Mouse (Mus musculus) MEL (cell line): ENCODE results near the gene Stra8. TPM values are rescaled to one million over a fixed set of nuclear protein-coding genes. Genes with fewer than 3 reads are reported as not detected.

Experiments
- DNase-seq: peaks from one replicate; pipeline ENCODE4 v3.0.0; 2011; ENCODE audit warnings: low read depth, low spot score
- H3K27ac ChIP-seq: 2 replicates; pipeline ENCODE4 v1.5.1; 2012; ENCODE audit warnings: low read depth, mild to moderate bottlenecking, control low read depth, low read length, moderate library complexity; ENCODE audit not compliant: control insufficient read depth
- H3K27me3 ChIP-seq, 2 experiments: fragments of 150-350 bp in 1 of 2; sonication (generic) in 1 of 2; 2 replicates each; pipeline ENCODE4 v1.6.1; 2012; ENCODE audit warnings: low read length in 2 of 2, mild to moderate bottlenecking in 2 of 2, improper control_type of control experiment in 1 of 2, moderate library complexity in 1 of 2; ENCODE audit not compliant: insufficient read depth in 2 of 2, control insufficient read depth in 1 of 2
- H3K36me3 ChIP-seq, 2 experiments: 2 replicates each; pipeline ENCODE4 v1.6.1; 2012 to 2014; ENCODE audit warnings: low read length in 2 of 2, improper control_type of control experiment in 1 of 2, inconsistent platforms in 1 of 2, mild to moderate bottlenecking in 1 of 2; ENCODE audit not compliant: insufficient read depth in 2 of 2, control insufficient read depth in 1 of 2
- H3K4me1 ChIP-seq, 2 experiments: fragments of 150-350 bp in 1 of 2; sonication (generic) in 1 of 2; 2 replicates each; pipeline ENCODE4 v1.6.1; 2012; ENCODE audit warnings: low read length in 2 of 2, improper control_type of control experiment in 1 of 2, mild to moderate bottlenecking in 1 of 2; ENCODE audit not compliant: insufficient read depth in 2 of 2, control insufficient read depth in 1 of 2
- H3K4me3 ChIP-seq, 2 experiments: fragments of 150-350 bp in 1 of 2; sonication (generic) in 1 of 2; 2 replicates each; pipeline ENCODE4 v1.5.1; 2012; ENCODE audit warnings: low read depth in 2 of 2, low read length in 2 of 2, mild to moderate bottlenecking in 2 of 2, moderate library complexity in 2 of 2, control low read depth in 1 of 2, improper control_type of control experiment in 1 of 2; ENCODE audit not compliant: control insufficient read depth in 1 of 2, insufficient read depth in 1 of 2
- H3K79me2 ChIP-seq: 2 replicates; pipeline ENCODE4 v1.6.1; 2012; ENCODE audit warnings: mild to moderate bottlenecking, low read length, moderate library complexity; ENCODE audit not compliant: control insufficient read depth, poor library complexity, insufficient read depth
- H3K9ac ChIP-seq: 2 replicates; pipeline ENCODE4 v1.6.1; 2012; ENCODE audit warnings: low read depth, mild to moderate bottlenecking, control low read depth, low read length, moderate library complexity; ENCODE audit not compliant: control insufficient read depth, poor library complexity, severe bottlenecking
- H3K9me3 ChIP-seq: fragments of 150-350 bp; sonication (generic); replicated peaks from 2 replicates; pipeline ENCODE4 v1.6.1; 2012; ENCODE audit warnings: mild to moderate bottlenecking, low read length, improper control_type of control experiment, moderate library complexity; ENCODE audit not compliant: insufficient read depth
- BHLHE40 ChIP-seq: IDR thresholded peaks from 2 replicates; pipeline ENCODE4 v1.6.1; 2012; ENCODE audit warnings: low read depth, mild to moderate bottlenecking, inconsistent platforms, low read length, improper control_type of control experiment, borderline replicate concordance
- CHD1 ChIP-seq: IDR thresholded peaks from 2 replicates; pipeline ENCODE4 v1.6.1; 2012; ENCODE audit warnings: low read depth, mild to moderate bottlenecking, inconsistent platforms, low read length, improper control_type of control experiment
- CHD2 ChIP-seq: IDR thresholded peaks from 2 replicates; pipeline ENCODE4 v1.6.1; 2011; ENCODE audit warnings: low read length, improper control_type of control experiment
- CTCF ChIP-seq, 3 experiments: IDR thresholded peaks in 2 of 3; conservative IDR thresholded peaks in 1 of 3; 2 replicates each; pipeline ENCODE4 v1.5.1; 2011 to 2012; ENCODE audit warnings: low read length in 3 of 3, low read depth in 2 of 3, mild to moderate bottlenecking in 2 of 3, improper control_type of control experiment in 1 of 3, inconsistent platforms in 1 of 3, mixed read lengths in 1 of 3, moderate library complexity in 1 of 3; ENCODE audit not compliant: control insufficient read depth in 1 of 3, insufficient read depth in 1 of 3, poor library complexity in 1 of 3, severe bottlenecking in 1 of 3
- E2F4 ChIP-seq: IDR thresholded peaks from 2 replicates; pipeline ENCODE4 v1.6.1; 2011; ENCODE audit warnings: low read depth, low read length, improper control_type of control experiment, borderline replicate concordance
- ELF1 ChIP-seq: IDR thresholded peaks from 2 replicates; pipeline ENCODE4 v1.6.1; 2014; ENCODE audit warnings: low read depth, mild to moderate bottlenecking, inconsistent platforms, low read length, improper control_type of control experiment, moderate library complexity
- EP300 ChIP-seq, 2 experiments: IDR thresholded peaks; 2 replicates each; pipeline ENCODE4 v1.6.1; 2011; ENCODE audit warnings: improper control_type of control experiment in 2 of 2, low read length in 2 of 2, low read depth in 1 of 2, mild to moderate bottlenecking in 1 of 2
- ETS1 ChIP-seq: IDR thresholded peaks from 2 replicates; pipeline ENCODE4 v1.6.1; 2012; ENCODE audit warnings: low read depth, mild to moderate bottlenecking, inconsistent platforms, low read length, improper control_type of control experiment, moderate library complexity
- GABPA ChIP-seq: IDR thresholded peaks from 2 replicates; pipeline ENCODE4 v1.6.1; 2012; ENCODE audit warnings: low read depth, mild to moderate bottlenecking, inconsistent platforms, low read length, improper control_type of control experiment, moderate library complexity
- GATA1 ChIP-seq: IDR thresholded peaks from 2 replicates; pipeline ENCODE4 v1.6.1; 2011; ENCODE audit warnings: low read depth, low read length, improper control_type of control experiment
- HCFC1 ChIP-seq: IDR thresholded peaks from 2 replicates; pipeline ENCODE4 v1.6.1; 2012; ENCODE audit warnings: low read depth, mild to moderate bottlenecking, inconsistent platforms, low read length, improper control_type of control experiment, moderate library complexity
- JUND ChIP-seq: IDR thresholded peaks from 2 replicates; pipeline ENCODE4 v1.6.1; 2011; ENCODE audit warnings: low read depth, mild to moderate bottlenecking, improper control_type of control experiment, low read length
- KAT2A ChIP-seq: conservative IDR thresholded peaks from 2 replicates; pipeline ENCODE4 v1.6.1; 2012; ENCODE audit warnings: low read depth, low read length, improper control_type of control experiment, inconsistent platforms
- MAFK ChIP-seq: IDR thresholded peaks from 2 replicates; pipeline ENCODE4 v1.6.1; 2011; ENCODE audit warnings: low read depth, mild to moderate bottlenecking, low read length, improper control_type of control experiment, borderline replicate concordance
- MAZ ChIP-seq: IDR thresholded peaks from 2 replicates; pipeline ENCODE4 v1.6.1; 2012; ENCODE audit warnings: low read depth, mild to moderate bottlenecking, inconsistent platforms, low read length, improper control_type of control experiment
- MEF2A ChIP-seq: IDR thresholded peaks from 2 replicates; pipeline ENCODE4 v1.6.1; 2014; ENCODE audit warnings: low read depth, mild to moderate bottlenecking, inconsistent platforms, low read length, improper control_type of control experiment; ENCODE audit not compliant: poor library complexity, insufficient replicate concordance, severe bottlenecking; ENCODE audit errors: extremely low read depth
- MXI1 ChIP-seq: IDR thresholded peaks from 2 replicates; pipeline ENCODE4 v1.6.1; 2011; ENCODE audit warnings: mild to moderate bottlenecking, low read depth, low read length, improper control_type of control experiment
- MYC ChIP-seq: IDR thresholded peaks from 2 replicates; pipeline ENCODE4 v1.6.1; 2011; ENCODE audit warnings: low read depth, mild to moderate bottlenecking, low read length, improper control_type of control experiment, moderate library complexity
- POLR2A ChIP-seq, 2 experiments: IDR thresholded peaks; 2 replicates each; pipeline ENCODE4 v1.6.1; 2011 to 2012; ENCODE audit warnings: low read length in 2 of 2, mild to moderate bottlenecking in 2 of 2, control low read depth in 1 of 2, improper control_type of control experiment in 1 of 2, low read depth in 1 of 2, moderate library complexity in 1 of 2; ENCODE audit not compliant: control insufficient read depth in 1 of 2, insufficient read depth in 1 of 2, poor library complexity in 1 of 2
- POLR2AphosphoS5 ChIP-seq: IDR thresholded peaks from 2 replicates; pipeline ENCODE4 v1.6.1; 2012; ENCODE audit warnings: low read depth, borderline replicate concordance, mild to moderate bottlenecking, inconsistent platforms, low read length, moderate library complexity, mixed read lengths
- RAD21 ChIP-seq: IDR thresholded peaks from 2 replicates; pipeline ENCODE4 v1.6.1; 2011; ENCODE audit warnings: mild to moderate bottlenecking, low read depth, low read length, improper control_type of control experiment
- RCOR1 ChIP-seq: IDR thresholded peaks from 2 replicates; pipeline ENCODE4 v1.6.1; 2012; ENCODE audit warnings: low read depth, mild to moderate bottlenecking, inconsistent platforms, low read length, improper control_type of control experiment
- SIN3A ChIP-seq: IDR thresholded peaks from 2 replicates; pipeline ENCODE4 v1.6.1; 2012; ENCODE audit warnings: low read length, improper control_type of control experiment, inconsistent platforms
- SMC3 ChIP-seq: IDR thresholded peaks from 2 replicates; pipeline ENCODE4 v1.6.1; 2011; ENCODE audit warnings: low read depth, low read length, improper control_type of control experiment
- TAL1 ChIP-seq: IDR thresholded peaks from 2 replicates; pipeline ENCODE4 v1.6.1; 2012; ENCODE audit warnings: mild to moderate bottlenecking, inconsistent platforms, low read length, moderate library complexity, mixed read lengths
- UBTF ChIP-seq: IDR thresholded peaks from 2 replicates; pipeline ENCODE4 v1.6.1; 2012; ENCODE audit warnings: low read depth, mild to moderate bottlenecking, inconsistent platforms, low read length, improper control_type of control experiment, moderate library complexity, borderline replicate concordance; ENCODE audit not compliant: insufficient read depth
- USF2 ChIP-seq, 2 experiments: IDR thresholded peaks; 2 replicates each; pipeline ENCODE4 v1.6.1; 2011 to 2012; ENCODE audit warnings: improper control_type of control experiment in 2 of 2, low read length in 2 of 2, borderline replicate concordance in 1 of 2, inconsistent platforms in 1 of 2, low read depth in 1 of 2, mild to moderate bottlenecking in 1 of 2; ENCODE audit not compliant: insufficient read depth in 1 of 2
- ZMIZ1 ChIP-seq: IDR thresholded peaks from 2 replicates; pipeline ENCODE4 v1.6.1; 2012; ENCODE audit warnings: low read depth, mild to moderate bottlenecking, inconsistent platforms, low read length, improper control_type of control experiment, moderate library complexity
- ZNF384 ChIP-seq: IDR thresholded peaks from 2 replicates; pipeline ENCODE4 v1.6.1; 2012; ENCODE audit warnings: low read depth, mild to moderate bottlenecking, inconsistent platforms, low read length, improper control_type of control experiment
- polyA plus RNA-seq, 2 experiments: library from polyadenylated mRNA; stranded (reverse) in 1 of 2; unstranded in 1 of 2; fragments of >175 nt in 1 of 2; fragments of >200 nt in 1 of 2; gene quantifications; 2 replicates each; pipeline versions ENCODE4 v1.2.1 to v1.2.4; 2012; ENCODE audit warnings: low replicate concordance in 2 of 2, low read depth in 1 of 2; ENCODE audit not compliant: insufficient read length in 2 of 2, insufficient read depth in 1 of 2, missing spikeins in 1 of 2
- total RNA-seq: library from RNA; depleted of rRNA; stranded (reverse); fragments of 300-350 nt; gene quantifications from 2 replicates; pipeline ENCODE4 v1.2.3, GENCODE M21; 2012

Stra8 gene
- total and polyA plus RNA-seq, 3 experiments: not detected

DNA sequence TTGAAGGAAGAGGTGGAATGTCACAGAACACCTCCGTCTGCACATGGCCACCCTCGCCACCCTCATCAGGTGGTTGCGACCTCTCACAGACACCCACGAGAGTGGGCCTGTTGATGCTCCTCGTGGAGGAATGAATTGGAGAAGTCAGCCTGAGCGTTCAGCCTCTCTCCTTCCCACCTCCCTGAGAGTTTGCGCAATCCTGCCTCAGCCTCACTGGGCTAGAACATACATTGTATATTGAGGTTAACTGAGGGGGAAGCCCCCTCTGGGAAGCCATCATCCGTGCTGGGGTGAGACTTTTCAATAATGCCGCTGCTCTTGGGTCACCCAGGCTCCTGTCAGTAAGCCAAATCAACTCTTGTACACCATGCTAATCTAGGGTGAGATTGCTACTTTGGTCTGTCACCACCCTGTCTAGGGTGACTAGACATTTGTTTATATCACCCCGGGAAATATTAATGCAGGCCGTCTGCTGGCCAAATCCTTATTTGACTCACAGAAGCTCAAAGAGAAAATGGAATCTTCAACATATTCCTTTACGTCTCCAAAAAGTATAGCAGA is 67.2 kb downstream of the Stra8 start:
- Histone ChIP-seq H3K27ac (no peak overlapping the region), H3K4me1 (peaks cover 2 to 11% of the 10 kb centered on the region in 2 experiments; a peak in 2 of 4 replicates), H3K9me3 (no peaks in the 10 kb centered on the region), H3K27me3 (no peaks in the 10 kb centered on the region), H3K79me2 (no peaks in the 10 kb centered on the region; the same call in 1 of the 2 replicates), H3K4me3 (peak overlapping the region; percentile 31 to 61; a peak in 3 of 4 replicates), H3K36me3 (peaks cover 0 to 8% of the 10 kb centered on the region in 2 experiments; a peak in 2 of 4 replicates), H3K9ac (peak overlapping the region; percentile 73)
- DNase-seq: peak; percentile 49
- TF ChIP-seq MYC (no peak), GATA1 (0 out of 2 replicates have a peak, but pooled peaks have one; percentile 25)

DNA sequence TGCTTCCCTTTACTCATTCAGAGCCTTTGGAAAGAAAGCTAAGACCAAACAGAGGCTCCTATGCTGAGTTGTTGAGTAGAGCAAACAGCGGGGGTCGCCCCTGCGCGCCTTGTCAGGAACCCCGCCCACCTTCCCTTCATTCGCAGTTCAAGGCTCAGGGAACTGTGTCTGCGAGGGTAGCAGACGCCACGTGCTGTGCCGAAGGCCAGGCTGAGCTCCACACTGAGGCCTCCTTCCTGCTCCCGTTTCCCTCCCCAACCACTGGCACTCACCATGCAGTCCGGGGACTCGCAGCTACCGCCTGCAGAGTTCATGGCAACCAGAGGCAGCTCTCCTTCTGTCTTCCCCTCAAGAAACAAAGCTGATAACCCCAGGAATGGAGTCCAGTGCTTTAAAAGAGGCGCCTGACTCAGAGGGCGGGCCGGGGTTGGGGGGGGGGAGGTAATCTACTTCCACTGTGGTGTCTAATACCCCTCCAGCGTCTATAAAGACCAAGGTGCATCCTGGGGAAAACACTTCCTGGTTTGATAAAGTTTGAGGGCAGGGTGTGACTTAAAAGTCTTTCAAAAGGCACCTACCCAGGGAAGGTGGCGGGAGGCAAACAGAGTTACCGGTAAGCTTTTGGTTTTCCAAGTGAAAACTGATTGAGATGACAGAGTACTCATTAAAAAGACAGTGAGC is 68.3 kb downstream of the Stra8 start, which contains the start of gene Slc23a4:
TSS of gene Slc23a4 (minus strand) at position 324 of the 681 bp plus-strand sequence.
- peaks cover 2 to 11% of the 10 kb centered on the region in 2 experiments; a peak in 2 of 4 replicates for H3K4me1 ChIP-seq
- peak within 1 kb of the TSS; percentile 31 to 61 for H3K4me3 ChIP-seq
- no peaks in the 10 kb centered on the region for H3K27me3 ChIP-seq
- H3K36me3 ChIP-seq: peaks cover 0 to 8% of the 10 kb centered on the region in 2 experiments; a peak in 2 of 4 replicates
- H3K79me2 ChIP-seq: no peaks in the 10 kb centered on the region; the same call in 1 of the 2 replicates
- peak; percentile 77 for DNase-seq
- peak within 1 kb of the TSS; percentile 73 for H3K9ac ChIP-seq
- H3K9me3 ChIP-seq: no peaks in the 10 kb centered on the region
- H3K27ac ChIP-seq: peak within 1 kb of the TSS; percentile 39; the same call in 1 of the 2 replicates
- TF ChIP-seq ZNF384 (no peak), RCOR1 (no peak), KAT2A (no peak), MEF2A (no peak), GATA1 (no peak; the same call in 1 of the 2 replicates), USF2 (IDR thresholded peaks at IDR 0.05; ENCODE audit: borderline replicate concordance in 1 of 2, insufficient read depth in 1 of 2, low read depth in 1 of 2, low read length in 2 of 2) (no peak), HCFC1 (peak; percentile 58), JUND (no peak), MAFK (no peak), SIN3A (peak; percentile 81), MYC (peak; percentile 93), BHLHE40 (no peak), E2F4 (no peak), EP300 (IDR thresholded peaks at IDR 0.05; ENCODE audit: low read depth in 1 of 2, low read length in 2 of 2) (no peak), RAD21 (no peak), ZMIZ1 (no peak), CHD2 (no peak), MAZ (no peak), TAL1 (no peak), SMC3 (no peak), ELF1 (peak; percentile 72), ETS1 (no peak), MXI1 (peak; percentile 91), CHD1 (no peak), GABPA (no peak), CTCF (IDR thresholded peaks at IDR 0.05 in 2 of 3, conservative IDR thresholded peaks at IDR 0.05 in 1 of 3; ENCODE audit: control insufficient read depth in 1 of 3, insufficient read depth in 1 of 3, low read depth in 2 of 3, low read length in 3 of 3, poor library complexity in 1 of 3, severe bottlenecking in 1 of 3) (no peak), POLR2AphosphoS5 (no peak), POLR2A (IDR thresholded peaks at IDR 0.05; ENCODE audit: control insufficient read depth in 1 of 2, insufficient read depth in 1 of 2, low read depth in 1 of 2, low read length in 2 of 2, poor library complexity in 1 of 2) (peak in 1 of 2 experiments; percentile 44; a peak in 1 of 4 replicates), UBTF (no peak)
